Comparison of ENCODE assay signal across 18 mouse cellular contexts in the genomic region with DNA sequence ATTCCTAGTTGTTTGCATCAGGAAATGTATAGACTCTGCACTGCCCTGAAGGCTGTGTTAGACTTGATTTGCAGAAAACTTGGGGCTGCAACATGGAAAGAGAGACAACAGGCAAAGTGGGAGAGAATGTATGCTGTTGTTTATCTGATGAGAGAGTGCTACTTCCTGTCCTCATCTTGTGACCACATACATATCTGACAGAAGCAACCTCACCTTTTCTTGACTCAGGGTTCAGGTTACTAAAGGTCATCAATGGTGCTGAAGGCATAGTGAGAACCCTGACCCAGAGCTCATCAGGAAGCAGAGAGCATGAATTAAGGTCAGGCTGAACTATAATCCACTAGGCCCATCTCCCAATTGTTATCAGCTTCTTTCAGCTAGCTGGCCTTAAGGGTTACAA. TPM values are rescaled to one million over a fixed set of nuclear protein-coding genes. Genes with fewer than 3 reads are reported as not detected.
DNase-seq lines count a peak whose midpoint lies in the region; ATAC-seq lines count a peak whose summit lies in the region.
"Had no signal": no experiment of that assay in that cellular context is flagged by ENCODE, and none has a peak within 500 bp of the region (broad histone marks: within the 10 kb centered on the region; RNA-seq: fewer than 3 reads in every experiment).

No protein-coding gene starts in this region.

- ATAC-seq in CD4-positive, CD25-positive, alpha-beta regulatory T cell, adult 4 months = peak; percentile 82
- peak; percentile 72 for ATAC-seq in inflammation-experienced regulatory T-cells, adult 6 months
- ATAC-seq in monocyte, adult 5-6 weeks (replicated peaks; ENCODE audit: insufficient number of reproducible peaks, low FRiP score, low TSS enrichment, poor library complexity, severe bottlenecking) = peak; percentile 43; the same call in 1 of the 2 replicates
- ATAC-seq: forebrain, embryonic 14.5 days; forebrain, embryonic 16.5 days had no signal

- peak; percentile 26 for DNase-seq in CD4-positive helper T cell, adult 2 months (ENCODE audit: low read depth, low spot score)
- no peak for DNase-seq in cerebellum, adult 11 months
- DNase-seq in spleen, postnatal 36 days (ENCODE audit: low spot score in 2 of 2) = no peak
- no peak for DNase-seq in frontal cortex, postnatal 14 days (ENCODE audit: low spot score in 2 of 2)
- DNase-seq: adrenal gland, adult 8-10 months; adrenal gland, postnatal 14 days; adrenal gland, postnatal 36 days; cerebellum, adult 18-20 months; cerebellum, adult 8-10 months; cerebellum, adult 9-11 months; cerebellum, postnatal 14 days; cerebellum, postnatal 36 days; embryo, embryonic 11 days had no signal

RNA-seq across cellular contexts. Expression of a gene that starts 15.7 kb away (rescaled TPM):
- 10 to 100 TPM; 19.9 to 25.9 TPM for polyA plus RNA-seq in CD4-positive, CD25-positive, alpha-beta regulatory T cell, adult 4 months (2017; shearing (Covaris generic))
- polyA plus RNA-seq in inflammation-experienced regulatory T-cells, adult 6 months (2017; shearing (Covaris generic)) = 10 to 100 TPM; 14.5 to 22.2 (median 20.0) TPM
- 119 to 131 TPM (median 129 TPM) in 3 replicates for total RNA-seq in monocyte, adult 5-6 weeks (2017)
